Mouse (Mus musculus) lung, postnatal 14 days (tissue): ENCODE data around the gene Mindy3.
A peak's percentile ranks its signal among the peaks of the same experiment; 100 is the strongest.
"Not testable (repeated sequence)": the region's sequence is repeated elsewhere in the genome, so short reads cannot be mapped to it uniquely, and the experiment has no call there.

Source experiments
- DNase-seq: peaks from one replicate; pipeline ENCODE4 v3.0.0; 2021

Mindy3 gene

DNA sequence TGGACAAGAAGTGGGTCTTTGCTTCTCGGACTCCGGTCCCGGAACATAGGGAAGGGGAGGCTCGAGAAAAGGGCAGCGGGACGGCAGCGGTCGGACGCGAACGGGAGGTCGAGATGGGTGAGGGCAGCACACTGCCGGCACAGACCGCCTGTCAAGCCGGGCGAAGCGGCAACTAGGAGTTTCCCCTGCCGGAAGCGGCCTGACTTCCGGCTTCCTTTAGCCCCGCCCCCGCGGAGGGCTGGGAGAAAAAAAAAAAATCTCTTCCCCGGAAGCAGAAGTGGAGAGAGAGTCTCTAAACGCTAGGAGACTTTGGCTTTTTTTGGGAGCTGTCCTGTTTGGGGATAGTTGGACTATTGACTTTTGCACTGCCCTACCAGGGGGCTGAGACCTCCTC lies at the start of gene Mindy3:
Gene Mindy3, minus strand, starts transcription at position 209 of the 394 bp plus-strand sequence.
- peak; percentile 92 for DNase-seq

DNA sequence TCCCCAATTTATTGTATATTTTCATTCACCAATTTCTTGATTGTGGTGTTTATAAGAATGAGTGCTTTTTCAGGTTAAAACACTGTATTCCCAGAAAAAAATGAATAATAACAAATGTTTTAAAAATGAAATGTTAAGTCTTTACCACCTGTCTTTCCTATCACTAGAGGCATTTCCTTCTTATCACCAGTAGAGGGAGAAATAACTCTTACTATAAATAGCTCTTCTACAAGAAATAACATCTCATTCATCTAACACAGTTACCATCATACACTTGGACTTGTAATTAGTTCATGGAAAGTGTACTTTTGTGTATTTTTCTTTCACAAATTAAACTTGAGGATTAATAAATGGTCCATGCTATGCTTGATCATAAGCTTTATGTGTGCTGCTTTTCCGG lies 40.5 kb upstream of the Mindy3 start:
- no peak for DNase-seq

DNA sequence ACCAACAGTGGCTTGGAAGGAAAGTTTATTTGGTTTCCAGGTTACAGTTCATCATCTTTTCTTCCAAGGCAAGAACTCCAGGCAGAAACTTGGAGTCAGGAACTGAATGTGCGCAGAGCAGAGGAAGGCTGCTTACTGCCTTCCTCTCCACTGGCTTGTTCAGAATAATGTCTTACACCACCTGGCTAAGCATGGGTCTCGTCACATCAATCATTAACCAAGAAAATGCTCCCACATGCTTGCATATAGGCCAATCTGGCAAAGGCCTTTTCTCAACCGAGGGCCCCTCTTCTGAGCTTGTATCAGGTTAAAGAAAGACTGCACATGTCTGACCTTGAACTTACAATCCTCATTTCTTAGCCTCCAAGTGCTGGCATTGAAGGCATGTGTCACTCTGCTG lies 30.8 kb upstream of the Mindy3 start:
- no peak for DNase-seq

DNA sequence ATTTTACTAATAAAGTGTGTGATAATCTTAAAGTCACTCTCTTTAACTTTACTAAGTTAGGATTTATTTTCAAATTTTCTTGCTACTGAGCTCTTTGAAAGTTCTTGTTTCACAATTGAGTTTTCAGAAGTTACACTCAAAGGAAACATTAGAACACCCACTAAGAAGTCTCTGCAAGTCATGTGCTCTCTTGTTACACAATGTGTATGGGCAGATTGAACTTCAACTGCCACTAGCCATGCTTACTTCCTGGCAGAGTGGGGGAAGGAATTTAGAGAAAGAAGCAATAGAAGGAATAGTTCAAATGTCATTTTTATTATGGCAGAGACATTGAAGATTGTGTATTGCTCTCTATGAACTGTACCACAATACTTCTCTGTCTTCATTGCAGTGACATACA lies 20.9 kb upstream of the Mindy3 start:
- no peak for DNase-seq

DNA sequence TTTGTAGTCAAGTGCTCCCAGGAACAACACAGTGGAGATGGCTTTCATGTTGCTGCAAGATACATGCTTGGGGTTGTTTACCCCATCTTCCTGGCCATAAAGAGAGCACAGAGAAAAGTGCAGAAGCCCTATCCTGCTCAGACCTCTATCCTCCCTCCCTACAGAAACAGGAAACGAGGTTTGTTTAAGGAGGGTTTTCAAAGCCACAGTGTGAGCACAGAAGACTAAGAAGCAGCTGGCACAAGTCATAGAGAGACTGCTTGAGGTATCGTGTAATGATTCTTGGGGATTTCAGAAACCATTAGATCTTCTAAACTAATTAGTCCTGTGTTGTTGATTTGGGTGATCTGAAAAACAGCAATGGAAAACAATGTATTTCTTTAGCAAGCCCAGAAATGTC lies 20.3 kb upstream of the Mindy3 start:
- no peak for DNase-seq

DNA sequence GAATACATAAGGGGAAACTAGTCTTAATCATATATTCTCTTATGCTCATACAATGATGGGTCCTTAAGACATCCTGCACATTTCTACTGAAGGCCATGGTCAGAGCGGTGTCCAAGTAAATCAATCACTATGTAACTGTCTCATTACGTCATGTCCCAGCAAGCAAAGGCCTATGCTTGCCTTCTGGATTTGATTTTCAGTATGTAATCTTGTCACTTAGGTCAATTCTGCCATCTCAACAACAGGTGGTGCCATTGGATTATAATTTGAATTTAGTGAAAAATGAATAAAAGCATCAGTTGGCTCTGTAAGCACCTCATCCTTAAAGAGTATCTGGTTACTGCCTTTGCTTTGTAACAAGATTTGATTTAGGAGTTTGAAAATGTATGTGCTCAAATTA lies 18.9 kb upstream of the Mindy3 start:
- no peak for DNase-seq

DNA sequence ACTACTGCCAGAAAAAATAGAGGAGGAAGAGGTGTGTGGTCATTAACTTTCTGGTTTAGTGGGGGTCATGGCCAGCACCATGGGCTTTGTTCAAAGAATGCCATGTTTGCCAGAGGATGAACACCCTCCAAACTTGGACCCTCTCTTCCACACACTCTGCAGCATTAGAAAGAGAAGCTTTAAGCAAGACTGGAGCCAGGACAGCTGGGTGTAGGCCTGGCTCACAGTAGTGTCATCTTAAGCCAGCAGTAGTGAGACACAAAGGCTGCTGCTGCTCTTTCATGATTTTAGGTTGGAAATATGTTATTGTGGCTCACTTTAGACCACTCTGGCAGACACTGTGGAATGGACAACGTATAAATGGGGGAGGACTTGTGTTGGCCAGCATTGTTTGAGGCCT lies 12.8 kb upstream of the Mindy3 start:
- no peak for DNase-seq

DNA sequence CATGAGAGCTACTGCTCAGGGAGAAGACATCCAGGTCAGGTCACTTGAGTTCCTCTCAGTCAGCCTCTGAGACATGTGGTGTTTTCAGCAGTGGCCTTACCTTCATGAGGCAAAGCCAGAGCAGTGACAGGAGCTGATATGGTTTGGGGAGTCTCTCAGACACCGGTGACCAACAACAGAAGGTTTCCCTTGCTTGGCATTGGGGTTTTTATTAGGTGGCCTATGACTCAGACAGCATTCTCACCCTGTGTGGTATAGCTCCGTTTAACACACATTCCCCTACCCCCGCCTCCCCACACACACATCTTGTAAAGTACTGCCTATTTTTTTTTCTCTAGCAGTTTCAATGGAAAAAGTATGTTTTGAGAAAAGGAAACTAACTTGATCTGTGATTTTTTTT lies 5.1 kb upstream of the Mindy3 start:
- no peak for DNase-seq

DNA sequence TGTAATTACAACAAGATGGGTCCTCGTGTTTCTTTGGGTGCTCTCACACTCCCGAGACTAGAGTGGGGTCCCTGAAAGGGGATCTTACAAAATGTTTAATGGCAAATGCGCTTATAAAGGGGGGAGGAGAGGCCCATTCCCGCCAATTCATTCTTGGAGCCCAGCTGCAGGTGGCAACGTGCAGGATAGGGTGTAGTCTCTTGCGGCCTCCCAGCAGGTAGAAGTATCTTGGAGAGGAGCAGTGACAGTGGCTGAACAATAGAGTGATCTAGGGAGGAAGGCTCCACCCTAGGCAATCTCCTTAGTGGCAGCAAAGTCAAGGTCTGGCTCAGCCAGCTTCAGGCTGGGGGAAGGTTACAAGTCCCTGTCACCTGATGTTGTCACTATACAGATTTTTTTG lies 4.2 kb upstream of the Mindy3 start:
- DNase-seq: not testable (repeated sequence)

DNA sequence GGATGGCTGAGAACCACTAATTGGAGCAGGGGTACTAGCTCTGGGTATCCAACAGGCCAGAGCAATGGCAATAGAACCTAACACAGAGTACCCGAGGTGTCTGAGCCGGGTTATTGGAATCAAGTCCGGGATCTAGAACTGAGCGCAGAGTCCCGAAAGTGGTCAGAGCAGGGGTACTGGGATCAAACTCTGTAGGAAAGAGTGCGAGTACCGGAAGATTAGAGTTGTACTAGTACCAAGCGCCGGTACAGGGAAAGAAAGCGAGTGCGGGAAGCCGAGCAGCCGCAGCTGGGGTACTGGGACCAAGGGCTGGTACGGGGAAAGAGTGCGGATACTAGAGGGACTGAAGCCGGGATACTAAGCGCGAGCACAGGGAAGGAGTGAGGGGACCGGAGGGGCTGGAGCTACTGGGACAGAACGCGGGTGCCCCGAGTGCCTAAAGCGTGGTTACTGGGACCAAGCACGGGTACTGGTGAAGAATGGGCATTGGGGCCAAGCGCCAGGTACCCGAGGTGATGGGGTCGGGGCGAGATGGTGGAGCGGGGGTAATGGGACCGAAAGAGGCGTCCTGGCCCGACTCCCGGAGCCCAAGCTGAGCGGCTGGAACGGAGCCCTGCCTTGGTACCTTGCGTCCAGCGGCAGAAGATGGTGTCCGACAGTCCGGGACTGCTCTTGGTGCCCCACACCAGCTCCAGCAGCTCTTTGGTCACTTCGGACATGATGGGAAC lies 572 bp downstream of the Mindy3 start:
- DNase-seq: no peak

DNA sequence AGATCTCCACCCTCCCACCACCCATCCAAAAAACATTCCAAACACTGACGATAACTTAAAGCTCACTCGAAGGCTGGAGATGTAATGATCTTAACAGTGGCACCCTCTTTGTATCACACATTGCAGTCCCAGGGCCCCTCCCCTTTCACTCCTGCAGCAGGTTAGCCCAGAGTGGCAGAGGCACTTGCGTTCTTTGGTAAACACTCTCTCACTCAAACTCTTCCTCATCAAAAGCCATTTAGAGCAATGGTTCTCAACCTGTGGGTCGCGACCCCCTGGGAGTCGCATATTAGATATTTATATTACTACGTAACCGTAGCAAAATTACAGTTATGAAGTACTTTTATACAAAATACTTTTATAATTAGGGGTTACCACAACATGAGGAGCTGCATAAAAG lies 1.1 kb downstream of the Mindy3 start:
- no peak for DNase-seq

DNA sequence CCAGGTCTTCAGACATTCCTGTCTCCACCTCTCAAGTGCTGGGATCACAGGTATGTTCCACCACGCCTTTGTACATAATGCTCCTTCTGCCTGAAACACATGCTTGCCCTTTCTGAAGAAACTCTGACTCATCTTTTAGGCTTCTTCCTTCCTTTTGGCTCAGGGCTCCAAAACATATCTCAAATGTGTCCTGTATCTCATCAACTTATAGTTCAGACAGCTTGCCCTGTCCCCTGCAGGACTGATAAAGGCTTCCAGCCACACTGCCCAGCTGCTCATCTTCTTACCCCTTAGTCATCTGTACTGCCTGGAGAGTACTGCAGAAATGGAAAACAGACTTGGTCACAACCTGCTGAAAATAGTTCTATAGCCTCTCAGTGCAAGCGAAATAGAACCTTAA lies 7.0 kb downstream of the Mindy3 start:
- no peak for DNase-seq

DNA sequence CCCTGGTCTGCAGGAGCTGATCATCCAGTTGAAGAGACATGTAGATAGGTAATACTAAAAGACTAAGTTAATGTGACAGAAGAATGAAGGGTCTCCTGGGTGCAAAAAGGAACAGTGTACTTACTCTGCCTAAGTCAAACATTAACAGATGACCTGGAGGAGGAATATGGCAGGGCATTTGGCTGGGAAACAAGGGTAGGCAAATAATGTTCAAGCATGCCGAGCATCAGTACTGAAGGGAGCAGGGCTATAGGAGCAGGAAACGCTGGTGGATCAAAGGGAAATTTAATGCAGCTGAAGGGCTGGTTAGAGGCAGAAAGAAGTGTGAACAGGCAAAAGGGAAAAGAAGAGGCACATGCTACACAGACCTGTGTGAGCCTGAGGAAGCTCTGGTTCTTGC lies 8.1 kb downstream of the Mindy3 start:
- no peak for DNase-seq

DNA sequence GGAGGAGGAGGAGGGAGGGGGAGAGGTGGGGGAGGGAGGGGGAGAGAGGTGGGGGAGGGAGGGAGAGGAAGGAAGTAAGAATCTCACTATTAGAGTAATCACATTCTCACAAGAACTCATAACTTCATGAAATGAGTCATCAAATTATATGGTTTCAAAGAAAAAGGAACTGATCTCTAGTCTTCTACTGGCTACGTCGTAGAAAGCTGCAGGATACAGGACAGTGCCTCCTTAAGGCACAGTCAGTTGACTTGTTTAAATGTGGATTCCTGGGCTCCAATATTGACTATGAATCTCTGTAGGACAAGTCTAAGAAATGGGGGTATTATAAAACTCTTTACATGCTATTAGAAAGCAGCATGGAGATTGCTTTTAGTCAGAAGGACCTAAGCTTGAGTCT lies 12.5 kb downstream of the Mindy3 start:
- no peak for DNase-seq

DNA sequence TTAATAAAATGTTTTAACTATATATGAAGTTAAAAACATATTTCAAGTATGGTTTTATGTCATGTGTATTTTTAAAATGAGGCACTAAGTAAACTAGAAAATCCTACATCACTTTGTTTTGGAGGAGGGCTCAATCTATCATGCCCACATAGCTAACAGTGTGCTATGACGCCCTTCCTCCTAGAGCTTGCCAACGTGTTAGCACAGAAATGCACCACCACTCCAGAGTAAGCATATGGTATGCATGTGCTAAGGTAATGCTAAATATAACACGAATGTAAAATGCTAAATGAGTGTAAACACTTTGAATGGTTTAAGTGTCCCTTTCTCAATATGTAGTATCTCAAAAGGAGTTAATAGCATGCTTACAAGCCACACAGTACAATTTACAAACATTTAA lies 16.8 kb downstream of the Mindy3 start:
- no peak for DNase-seq

DNA sequence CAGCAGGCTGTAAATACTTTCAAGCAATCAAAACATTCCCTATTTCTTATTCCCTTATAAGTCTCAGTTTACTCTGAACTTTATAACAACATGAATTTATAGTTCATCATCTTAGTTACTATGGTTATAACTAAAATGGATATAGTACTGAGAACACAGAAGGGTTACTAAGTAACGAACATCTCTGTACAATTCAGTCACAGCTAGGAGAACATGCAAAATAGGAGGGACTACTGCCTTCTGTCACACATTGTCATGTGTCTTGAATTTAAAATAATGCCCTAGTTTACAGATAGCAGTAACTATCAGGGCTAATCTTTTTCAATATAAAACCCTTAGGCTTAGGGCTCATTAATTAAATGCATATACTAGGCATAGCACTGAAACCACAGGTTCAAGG lies 18.1 kb downstream of the Mindy3 start:
- no peak for DNase-seq

DNA sequence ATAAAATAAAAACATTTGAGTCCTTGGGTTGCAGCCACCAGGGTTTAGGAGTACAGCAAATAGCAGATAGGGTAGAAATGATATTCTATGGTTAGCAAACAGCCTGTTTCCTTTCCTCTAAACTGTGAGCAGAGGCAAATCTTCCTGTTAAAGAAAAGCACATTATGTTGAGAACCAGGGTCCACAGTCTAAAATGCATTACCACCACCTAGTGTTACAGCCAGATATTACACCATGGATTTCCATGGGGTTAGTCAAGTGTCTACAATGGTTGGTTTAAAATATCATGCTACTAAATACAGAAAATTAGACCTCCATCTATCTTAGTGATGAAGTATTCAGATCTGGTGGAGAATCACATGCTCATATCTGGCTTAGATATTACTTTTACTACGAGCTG lies 30.2 kb downstream of the Mindy3 start:
- peak; percentile 59 for DNase-seq

DNA sequence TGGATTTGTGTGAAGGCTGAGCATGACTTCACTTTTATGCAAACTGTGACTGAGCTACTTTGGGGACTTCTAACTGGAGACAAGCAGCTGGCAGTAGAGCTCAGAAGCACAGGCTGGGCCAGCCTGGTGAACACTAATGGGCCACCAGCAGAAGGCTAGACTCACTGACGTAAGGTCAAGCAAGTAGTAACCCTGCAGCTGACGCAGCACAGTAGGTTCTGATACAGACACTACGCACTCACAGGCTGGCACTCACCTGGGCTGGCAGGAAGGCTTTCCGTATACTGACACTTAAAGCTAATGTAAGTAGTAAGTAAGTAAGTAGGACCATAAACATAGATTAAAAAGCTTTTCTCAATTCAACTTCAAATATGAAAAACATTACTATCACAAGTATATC lies 30.7 kb downstream of the Mindy3 start:
- DNase-seq: no peak

DNA sequence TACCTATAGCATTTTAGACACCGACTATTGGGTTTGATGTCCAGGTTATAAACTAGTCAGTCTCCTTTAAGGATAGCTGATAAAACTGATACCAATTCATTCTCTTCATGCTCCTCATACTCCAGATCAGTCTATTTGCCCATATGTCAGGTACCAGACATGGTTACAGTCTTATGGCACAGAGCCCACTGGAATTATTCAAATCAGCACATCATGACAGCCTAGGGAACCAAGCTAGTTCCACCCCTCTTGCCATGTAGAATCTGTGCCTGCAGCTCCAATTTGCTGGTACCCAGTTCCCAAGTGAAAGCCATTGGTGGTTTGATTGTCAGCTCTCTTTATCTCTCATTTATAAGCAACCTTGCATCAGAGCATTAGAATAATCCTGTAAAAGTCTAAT lies 34.9 kb downstream of the Mindy3 start:
- no peak for DNase-seq

DNA sequence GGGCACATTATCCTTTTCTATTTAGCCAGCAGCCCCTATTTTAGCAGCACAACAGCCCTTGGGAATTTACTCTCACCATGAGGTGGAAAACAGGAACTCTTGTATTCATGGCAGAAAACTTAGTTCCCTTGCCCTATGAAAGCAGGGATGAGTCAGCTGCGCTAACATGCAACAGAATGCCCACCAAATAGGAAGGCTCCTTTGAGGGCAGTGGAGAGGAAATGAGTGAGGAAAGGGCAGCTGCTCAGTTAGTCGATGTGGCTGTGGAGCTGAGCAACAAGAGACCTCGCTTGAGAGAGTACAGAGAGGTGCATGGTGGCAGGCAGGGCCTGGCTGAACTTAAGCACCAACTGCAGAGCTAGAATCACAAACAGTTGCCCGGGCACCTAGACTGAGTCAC lies 36.6 kb downstream of the Mindy3 start:
- no peak for DNase-seq

DNA sequence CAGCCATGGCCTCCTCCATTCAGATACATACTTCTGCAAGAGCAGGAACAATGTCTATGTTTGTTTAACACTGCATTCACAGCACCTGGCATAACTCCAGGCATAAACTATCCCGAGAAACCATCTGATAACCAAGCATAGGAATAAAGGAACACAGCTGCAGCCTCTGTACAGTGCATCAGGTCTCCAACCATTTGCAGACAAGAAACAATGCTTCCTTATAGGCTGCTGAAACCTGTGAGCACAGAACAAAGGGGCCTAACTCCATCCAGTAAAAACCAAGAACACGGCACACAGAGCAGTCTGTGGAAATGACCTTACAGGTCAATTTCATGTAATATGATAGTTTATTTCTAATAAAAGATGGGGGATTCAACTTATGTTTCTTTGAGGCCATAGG lies 39.0 kb downstream of the Mindy3 start:
- DNase-seq: peak; percentile 15

DNA sequence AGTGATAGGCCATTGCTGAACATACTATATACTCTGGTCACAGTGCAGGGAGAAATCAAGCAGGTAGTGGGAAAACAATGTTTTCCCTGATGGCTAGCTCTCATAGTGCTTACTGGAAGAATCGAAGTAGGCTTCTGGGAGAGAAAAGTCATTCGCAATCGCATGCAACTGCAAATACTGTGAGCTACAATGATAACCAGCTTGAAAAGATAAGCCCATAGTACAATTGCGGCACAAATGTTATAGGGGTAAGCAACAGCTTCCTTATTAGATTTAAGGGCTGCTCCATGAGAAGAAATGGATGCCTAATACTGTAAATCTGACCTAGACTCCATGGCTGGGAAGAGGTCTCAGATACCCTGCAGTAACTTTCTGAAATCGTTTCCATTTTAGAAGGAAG lies 40.7 kb downstream of the Mindy3 start:
- DNase-seq: no peak

DNA sequence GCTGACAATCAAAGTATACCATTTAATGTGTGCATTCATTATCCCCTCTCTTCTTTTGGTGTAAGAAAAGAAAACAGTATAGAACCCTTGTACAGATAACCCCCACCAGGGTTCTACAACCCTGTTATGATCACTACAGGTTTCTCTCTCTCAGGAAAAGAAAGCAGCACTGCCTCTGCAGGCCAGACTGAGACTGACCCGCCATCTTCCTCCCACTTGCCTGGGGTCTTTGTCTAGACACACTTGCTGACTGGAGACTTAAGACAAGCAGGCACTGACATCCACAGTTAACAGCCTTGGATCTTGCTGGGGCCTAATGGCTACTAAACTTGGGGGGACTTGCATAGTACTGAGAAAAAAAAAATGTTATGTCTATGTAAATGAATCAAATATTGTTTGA lies 42.2 kb downstream of the Mindy3 start:
- no peak for DNase-seq

DNA sequence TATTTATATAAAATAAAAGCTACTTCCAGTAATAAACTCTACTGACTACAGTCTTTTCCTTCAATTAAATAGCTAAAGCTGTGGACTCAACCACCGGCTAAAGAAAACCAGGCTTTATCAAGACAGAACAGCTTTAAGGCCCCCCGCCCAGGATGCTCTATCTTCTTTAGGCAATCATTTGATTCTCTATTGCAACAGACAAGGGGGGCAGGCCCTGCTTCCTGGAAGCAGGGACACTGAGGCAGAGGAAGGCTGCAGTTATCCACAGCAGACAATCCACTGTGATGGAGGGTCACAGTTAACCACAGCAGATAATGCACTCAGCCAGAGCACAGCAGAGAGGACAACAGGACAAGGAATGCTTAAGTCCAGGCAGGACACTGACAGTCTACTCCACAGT lies 46.4 kb downstream of the Mindy3 start:
- no peak for DNase-seq

DNA sequence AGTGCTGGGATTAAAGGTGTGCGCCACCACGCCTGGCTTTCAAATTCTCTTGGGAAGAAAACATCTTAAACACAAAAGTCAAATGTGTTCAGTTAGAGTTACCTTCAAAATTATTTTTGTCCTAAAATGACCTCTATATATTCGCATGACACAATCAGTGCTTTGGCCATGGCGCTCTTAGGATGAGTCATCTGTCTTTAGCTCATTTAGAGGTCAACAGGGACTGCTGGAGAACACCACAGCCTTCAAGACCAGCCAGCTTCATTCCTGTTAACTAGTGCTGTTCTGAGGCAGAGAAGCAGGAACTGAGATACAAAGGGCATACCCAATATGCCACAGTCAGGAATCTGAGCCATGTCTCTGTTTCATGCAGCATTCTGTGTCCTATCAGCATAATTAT lies 47.9 kb downstream of the Mindy3 start:
- DNase-seq: no peak

DNA sequence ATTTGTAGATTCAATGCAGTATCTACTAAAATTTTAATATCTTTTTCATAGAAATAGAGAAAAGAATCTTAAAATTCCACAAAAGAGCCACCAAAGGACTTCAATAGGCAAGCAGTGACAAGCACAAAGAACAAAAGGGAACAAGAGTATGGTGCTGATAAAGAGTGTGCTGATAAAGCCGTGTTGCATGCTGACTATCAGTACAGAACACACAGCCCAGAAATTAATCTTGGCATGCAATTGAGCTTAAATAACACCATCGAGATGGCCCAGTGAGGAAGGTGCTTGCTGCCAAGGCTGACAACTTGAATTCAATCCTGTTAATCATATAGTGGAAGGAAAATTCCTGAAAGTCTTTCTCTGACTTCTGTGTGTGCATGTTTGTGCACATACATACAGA lies 50.8 kb downstream of the Mindy3 start:
- DNase-seq: no peak
